Mouse (Mus musculus): ENCODE results near the gene Tex12. TPM values are rescaled to one million over a fixed set of nuclear protein-coding genes. Genes with fewer than 3 reads are reported as not detected.

Gene Tex12
- polyA plus RNA-seq, 1 experiment from 2014 or later, result not detected

- Histone ChIP-seq H3K27me3 (replicated peaks; ENCODE audit: low read depth, poor library complexity, severe bottlenecking) (no peaks in the 10 kb centered on the region), H3K9me3 (no peaks in the 10 kb centered on the region), H3K4me1 (peaks cover 7% of the 10 kb centered on the region), H3K4me3 (no peak overlapping the region), H3K36me3 (replicated peaks) (peaks cover 8% of the 10 kb centered on the region; the same call in 1 of the 2 replicates), H3K27ac (replicated peaks) (no peak overlapping the region)
- 79% methylated on average over 5 of the region's 5 CpGs for WGBS
- DNase-seq (ENCODE audit: low spot score), result no peak
Measured at GRCm38 (mm10) chr9:50525585-50525984, 35.5 kb downstream of the Tex12 start.

GRCm38 (mm10) chr9:50524936-50525335 lies 36.2 kb downstream of the Tex12 start:
- no peak for DNase-seq (ENCODE audit: low spot score)
- Histone ChIP-seq H3K27me3 (replicated peaks; ENCODE audit: low read depth, poor library complexity, severe bottlenecking) (no peaks in the 10 kb centered on the region), H3K27ac (replicated peaks) (no peak overlapping the region), H3K9me3 (no peaks in the 10 kb centered on the region), H3K4me1 (peaks cover 7% of the 10 kb centered on the region), H3K4me3 (no peak overlapping the region), H3K36me3 (replicated peaks) (peaks cover 8% of the 10 kb centered on the region; the same call in 1 of the 2 replicates)
- 89% methylated on average over 5 of the region's 5 CpGs for WGBS

- Histone ChIP-seq H3K27me3 (replicated peaks; ENCODE audit: low read depth, poor library complexity, severe bottlenecking) (no peaks in the 10 kb centered on the region), H3K9me3 (no peaks in the 10 kb centered on the region), H3K36me3 (replicated peaks) (peaks cover 8% of the 10 kb centered on the region; the same call in 1 of the 2 replicates), H3K27ac (replicated peaks) (no peak overlapping the region), H3K4me1 (peaks cover 1% of the 10 kb centered on the region), H3K4me3 (no peak overlapping the region)
- WGBS, result 83% methylated on average over 5 of the region's 5 CpGs
- no peak for DNase-seq (ENCODE audit: low spot score)
Measured at GRCm38 (mm10) chr9:50522574-50522973, 38.6 kb downstream of the Tex12 start.

- H3K27me3 ChIP-seq (replicated peaks; ENCODE audit: low read depth, poor library complexity, severe bottlenecking), result no peaks in the 10 kb centered on the region
- H3K27ac ChIP-seq (replicated peaks), result no peak overlapping the region
- H3K9me3 ChIP-seq, result no peaks in the 10 kb centered on the region
- 75% methylated on average over 2 of the region's 2 CpGs for WGBS
- H3K4me1 ChIP-seq, result no peaks in the 10 kb centered on the region
- DNase-seq (ENCODE audit: low spot score), result no peak
- no peak overlapping the region for H3K4me3 ChIP-seq
- peaks cover 8% of the 10 kb centered on the region; the same call in 1 of the 2 replicates for H3K36me3 ChIP-seq (replicated peaks)
Measured at GRCm38 (mm10) chr9:50521562-50521961, 39.6 kb downstream of the Tex12 start.

- Histone ChIP-seq H3K27me3 (replicated peaks; ENCODE audit: low read depth, poor library complexity, severe bottlenecking) (no peaks in the 10 kb centered on the region), H3K4me3 (no peak overlapping the region), H3K36me3 (replicated peaks) (peaks cover 8% of the 10 kb centered on the region; the same call in 1 of the 2 replicates), H3K9me3 (no peaks in the 10 kb centered on the region), H3K27ac (replicated peaks) (no peak overlapping the region), H3K4me1 (no peaks in the 10 kb centered on the region)
- DNase-seq (ENCODE audit: low spot score), result no peak
- WGBS, result 83% methylated on average over 6 of the region's 6 CpGs
Measured at GRCm38 (mm10) chr9:50520748-50521147, 40.4 kb downstream of the Tex12 start.

- no peak for DNase-seq (ENCODE audit: low spot score)
- Histone ChIP-seq H3K4me1 (no peaks in the 10 kb centered on the region), H3K36me3 (replicated peaks) (peaks cover 6% of the 10 kb centered on the region; the same call in 1 of the 2 replicates), H3K27ac (replicated peaks) (no peak overlapping the region), H3K4me3 (no peak overlapping the region), H3K27me3 (replicated peaks; ENCODE audit: low read depth, poor library complexity, severe bottlenecking) (no peaks in the 10 kb centered on the region), H3K9me3 (no peaks in the 10 kb centered on the region)
- WGBS, result 9% methylated on average over 2 of the region's 2 CpGs
Measured at GRCm38 (mm10) chr9:50518781-50519180, 42.3 kb downstream of the Tex12 start.

GRCm38 (mm10) chr9:50515462-50515861 lies 45.7 kb downstream of the Tex12 start:
- Histone ChIP-seq H3K36me3 (replicated peaks) (no peaks in the 10 kb centered on the region), H3K4me1 (no peaks in the 10 kb centered on the region), H3K9me3 (no peaks in the 10 kb centered on the region), H3K27ac (replicated peaks) (no peak overlapping the region), H3K4me3 (no peak overlapping the region), H3K27me3 (replicated peaks; ENCODE audit: low read depth, poor library complexity, severe bottlenecking) (no peaks in the 10 kb centered on the region)
- DNase-seq (ENCODE audit: low spot score), result no peak
- 88% methylated on average over 5 of the region's 5 CpGs for WGBS

GRCm38 (mm10) chr9:50507570-50507969 lies 53.6 kb downstream of the Tex12 start:
- Histone ChIP-seq H3K36me3 (replicated peaks) (no peaks in the 10 kb centered on the region), H3K4me1 (no peaks in the 10 kb centered on the region), H3K27me3 (replicated peaks; ENCODE audit: low read depth, poor library complexity, severe bottlenecking) (no peaks in the 10 kb centered on the region), H3K9me3 (no peaks in the 10 kb centered on the region), H3K4me3 (no peak overlapping the region), H3K27ac (replicated peaks) (no peak overlapping the region)
- WGBS, result 73% methylated on average over 7 of the region's 7 CpGs
- no peak for DNase-seq (ENCODE audit: low spot score)

Other genes starting within 250 kb of the Tex12 start
- 181 and 252 TPM in 2 replicates for gene Rpl10-ps3, start 216.4 kb downstream of the Tex12 start, polyA plus RNA-seq (2016; fragmentation: Nextera tagmentation; extraction: Ambion mirVana)
- gene Plet1, start 66.8 kb downstream of the Tex12 start, polyA plus RNA-seq (2016; fragmentation: Nextera tagmentation; extraction: Ambion mirVana), result 1.4 and 1.6 TPM in 2 replicates
- 62.5 and 68.9 TPM in 2 replicates for gene Pts, start 32.6 kb downstream of the Tex12 start, polyA plus RNA-seq (2016; fragmentation: Nextera tagmentation; extraction: Ambion mirVana)
- gene Il18, start 6.5 kb downstream of the Tex12 start, polyA plus RNA-seq (2016; fragmentation: Nextera tagmentation; extraction: Ambion mirVana), result 0.94 and 1.2 TPM in 2 replicates
- 0.09 and 0.34 TPM in 2 replicates for gene Bco2, start 6.1 kb downstream of the Tex12 start, polyA plus RNA-seq (2016; fragmentation: Nextera tagmentation; extraction: Ambion mirVana)
- 312 and 315 TPM in 2 replicates for gene Sdhd, start 42.5 kb upstream of the Tex12 start, polyA plus RNA-seq (2016; fragmentation: Nextera tagmentation; extraction: Ambion mirVana)
- gene Timm8b, start 42.6 kb upstream of the Tex12 start, polyA plus RNA-seq (2016; fragmentation: Nextera tagmentation; extraction: Ambion mirVana), result 316 and 320 TPM in 2 replicates
- 7.4 and 7.7 TPM in 2 replicates for gene Pih1d2, start 56.0 kb upstream of the Tex12 start, polyA plus RNA-seq (2016; fragmentation: Nextera tagmentation; extraction: Ambion mirVana)
- 22.4 and 23.3 TPM in 2 replicates for gene Nkapd1, start 56.1 kb upstream of the Tex12 start, polyA plus RNA-seq (2016; fragmentation: Nextera tagmentation; extraction: Ambion mirVana)
- gene Dlat, start 98.5 kb upstream of the Tex12 start, polyA plus RNA-seq (2016; fragmentation: Nextera tagmentation; extraction: Ambion mirVana), result 62.0 and 62.2 TPM in 2 replicates
- gene Dixdc1, start 178.2 kb upstream of the Tex12 start, polyA plus RNA-seq (2016; fragmentation: Nextera tagmentation; extraction: Ambion mirVana), result 31.6 and 32.6 TPM in 2 replicates
- gene 2310030G06Rik, start 185.2 kb upstream of the Tex12 start, polyA plus RNA-seq (2016; fragmentation: Nextera tagmentation; extraction: Ambion mirVana), result 3.8 and 4.1 TPM in 2 replicates
- gene Cryab, start 190.0 kb upstream of the Tex12 start, polyA plus RNA-seq (2016; fragmentation: Nextera tagmentation; extraction: Ambion mirVana), result 12.3 and 12.9 TPM in 2 replicates
- 2.8 and 3.7 TPM in 2 replicates for gene Hspb2, start 191.0 kb upstream of the Tex12 start, polyA plus RNA-seq (2016; fragmentation: Nextera tagmentation; extraction: Ambion mirVana)
- gene Fdxacb1, start 206.9 kb upstream of the Tex12 start, polyA plus RNA-seq (2016; fragmentation: Nextera tagmentation; extraction: Ambion mirVana), result 13.2 and 13.4 TPM in 2 replicates
- 40.1 and 41.2 TPM in 2 replicates for gene Alg9, start 213.7 kb upstream of the Tex12 start, polyA plus RNA-seq (2016; fragmentation: Nextera tagmentation; extraction: Ambion mirVana)
- gene 1110032A03Rik, start 214.2 kb upstream of the Tex12 start, polyA plus RNA-seq (2016; fragmentation: Nextera tagmentation; extraction: Ambion mirVana), result 23.0 and 28.3 TPM in 2 replicates

Measured in embryonic facial prominence, embryonic 10.5 days (tissue).